Mouse (Mus musculus) embryonic facial prominence, embryonic 15.5 days (tissue): ENCODE measurements around the gene Ros1. TPM values are rescaled to one million over a fixed set of nuclear protein-coding genes. Genes with fewer than 3 reads are reported as not detected.

Experiments used
- ATAC-seq: fragments of 200-750 bp; cut with Nextera tagmentation; 2 replicates; pipeline ENCODE4 v1.8.0; 2017; ENCODE audit warnings: low read depth, moderate TSS enrichment; ENCODE audit not compliant: insufficient number of reproducible peaks, low FRiP score, low TSS enrichment
- H3K27ac ChIP-seq: fragments of 300-500 bp; sonication (generic); replicated peaks from 2 replicates; pipeline ENCODE4 v1.5.1; 2015; ENCODE audit warnings: mild to moderate bottlenecking, inconsistent platforms
- H3K27me3 ChIP-seq: fragments of 300-500 bp; sonication (generic); 2 replicates; pipeline ENCODE4 v1.6.1; 2015; ENCODE audit warnings: inconsistent platforms
- H3K36me3 ChIP-seq: fragments of 300-500 bp; sonication (generic); 2 replicates; pipeline ENCODE4 v1.6.1; 2015; ENCODE audit warnings: mild to moderate bottlenecking, inconsistent platforms
- H3K4me1 ChIP-seq: fragments of 300-500 bp; sonication (generic); 2 replicates; pipeline ENCODE4 v1.6.1; 2015; ENCODE audit warnings: inconsistent platforms
- H3K4me2 ChIP-seq: fragments of 300-500 bp; sonication (generic); replicated peaks from 2 replicates; pipeline ENCODE4 v1.6.1; 2015; ENCODE audit warnings: mild to moderate bottlenecking, inconsistent platforms
- H3K4me3 ChIP-seq: fragments of 300-500 bp; sonication (generic); replicated peaks from 2 replicates; pipeline ENCODE4 v1.5.1; 2015; ENCODE audit warnings: mild to moderate bottlenecking, inconsistent platforms
- H3K9ac ChIP-seq: fragments of 300-500 bp; sonication (generic); 2 replicates; pipeline ENCODE4 v1.6.1; 2015; ENCODE audit warnings: inconsistent platforms
- H3K9me3 ChIP-seq: fragments of 300-500 bp; sonication (generic); replicated peaks from 2 replicates; pipeline ENCODE4 v1.6.1; 2016; ENCODE audit warnings: inconsistent platforms
- WGBS: fragments of 180-500 bp; shearing (Covaris S2); methylation state at CpG from one replicate; pipeline ENCODE4 v1.1.7; 2015; 5-methylcytosine and 5-hydroxymethylcytosine counted together
- polyA plus RNA-seq: library from polyadenylated mRNA; unstranded; fragments of >200 nt; fragmentation: Nextera tagmentation; extraction: Ambion mirVana; gene quantifications from 2 replicates; pipeline ENCODE4 v1.2.1, GENCODE M21; 2015

Gene Ros1
- polyA plus RNA-seq, 1 experiment from 2014 or later, result not detected

GRCm38 (mm10) chr10:52216797-52217563, 21.9 kb upstream of the Ros1 start:
- H3K9ac ChIP-seq, result no peak overlapping the region
- no peaks in the 10 kb centered on the region for H3K36me3 ChIP-seq
- no peak overlapping the region for H3K4me3 ChIP-seq
- no peak overlapping the region for H3K4me2 ChIP-seq
- H3K27me3 ChIP-seq, result no peaks in the 10 kb centered on the region
- no peak overlapping the region for H3K27ac ChIP-seq
- WGBS, result 22% methylated on average over 7 of the region's 7 CpGs
- H3K9me3 ChIP-seq, result no peaks in the 10 kb centered on the region
- no peak for ATAC-seq
- H3K4me1 ChIP-seq, result no peaks in the 10 kb centered on the region

GRCm38 (mm10) chr10:52215267-52215818, 20.3 kb upstream of the Ros1 start:
- no peak overlapping the region for H3K27ac ChIP-seq

GRCm38 (mm10) chr10:52204006-52204405, 9.0 kb upstream of the Ros1 start:
- Histone ChIP-seq H3K4me2 (no peak overlapping the region), H3K4me3 (no peak overlapping the region), H3K9ac (no peak overlapping the region), H3K27ac (no peak overlapping the region), H3K36me3 (no peaks in the 10 kb centered on the region), H3K27me3 (no peaks in the 10 kb centered on the region), H3K4me1 (no peaks in the 10 kb centered on the region), H3K9me3 (no peaks in the 10 kb centered on the region)
- 75% methylated on average over 2 of the region's 2 CpGs for WGBS
- ATAC-seq, result no peak

More at GRCm38 (mm10) chr10:52215267-52215818, 20.3 kb upstream of the Ros1 start:
- Histone ChIP-seq H3K4me2 (no peak overlapping the region), H3K36me3 (no peaks in the 10 kb centered on the region), H3K9me3 (no peaks in the 10 kb centered on the region), H3K9ac (no peak overlapping the region), H3K27me3 (no peaks in the 10 kb centered on the region), H3K4me3 (no peak overlapping the region), H3K4me1 (no peaks in the 10 kb centered on the region)
- no peak for ATAC-seq
- 43% methylated on average over 2 of the region's 2 CpGs for WGBS

- Histone ChIP-seq H3K9me3 (no peaks in the 10 kb centered on the region), H3K4me1 (no peaks in the 10 kb centered on the region), H3K27ac (no peak overlapping the region), H3K4me3 (no peak overlapping the region), H3K27me3 (no peaks in the 10 kb centered on the region), H3K36me3 (no peaks in the 10 kb centered on the region), H3K4me2 (no peak overlapping the region), H3K9ac (no peak overlapping the region)
- ATAC-seq, result no peak
- WGBS, result 67% methylated on average over 4 of the region's 4 CpGs
These were observed 9.1 kb downstream of the Ros1 start for GRCm38 (mm10) chr10:52185900-52186299.

- Histone ChIP-seq H3K27ac (no peak overlapping the region), H3K4me3 (no peak overlapping the region), H3K36me3 (no peaks in the 10 kb centered on the region), H3K9me3 (no peaks in the 10 kb centered on the region), H3K4me2 (no peak overlapping the region), H3K9ac (no peak overlapping the region), H3K27me3 (no peaks in the 10 kb centered on the region), H3K4me1 (no peaks in the 10 kb centered on the region)
- WGBS, result 71% methylated on average over 3 of the region's 3 CpGs
- no peak for ATAC-seq
These were observed 12.2 kb downstream of the Ros1 start for GRCm38 (mm10) chr10:52182878-52183277.

GRCm38 (mm10) chr10:52174376-52174775, 20.7 kb downstream of the Ros1 start:
- Histone ChIP-seq H3K4me1 (no peaks in the 10 kb centered on the region), H3K9me3 (no peaks in the 10 kb centered on the region), H3K4me2 (no peak overlapping the region), H3K4me3 (no peak overlapping the region), H3K27me3 (no peaks in the 10 kb centered on the region), H3K36me3 (no peaks in the 10 kb centered on the region), H3K9ac (no peak overlapping the region), H3K27ac (no peak overlapping the region)
- 83% methylated on average over 4 of the region's 4 CpGs for WGBS
- no peak for ATAC-seq

GRCm38 (mm10) chr10:52170489-52170888, 24.6 kb downstream of the Ros1 start:
- no peaks in the 10 kb centered on the region for H3K9me3 ChIP-seq
- H3K27me3 ChIP-seq, result no peaks in the 10 kb centered on the region
- no peaks in the 10 kb centered on the region for H3K4me1 ChIP-seq
- no peak overlapping the region for H3K4me2 ChIP-seq
- ATAC-seq, result no peak
- no peaks in the 10 kb centered on the region for H3K36me3 ChIP-seq
- no peak overlapping the region for H3K9ac ChIP-seq
- 93% methylated on average over 1 of the region's 1 CpGs for WGBS
- no peak overlapping the region for H3K4me3 ChIP-seq
- no peak overlapping the region for H3K27ac ChIP-seq

- Histone ChIP-seq H3K36me3 (no peaks in the 10 kb centered on the region), H3K4me1 (no peaks in the 10 kb centered on the region), H3K27ac (no peak overlapping the region), H3K27me3 (no peaks in the 10 kb centered on the region), H3K4me2 (no peak overlapping the region), H3K9me3 (no peaks in the 10 kb centered on the region), H3K9ac (no peak overlapping the region), H3K4me3 (no peak overlapping the region)
- ATAC-seq, result no peak
- WGBS, result 73% methylated on average over 5 of the region's 5 CpGs
These were observed 25.2 kb downstream of the Ros1 start for GRCm38 (mm10) chr10:52169841-52170240.

GRCm38 (mm10) chr10:52165376-52165775, 29.7 kb downstream of the Ros1 start:
- no peaks in the 10 kb centered on the region for H3K4me1 ChIP-seq
- no peaks in the 10 kb centered on the region for H3K9me3 ChIP-seq
- no peaks in the 10 kb centered on the region for H3K36me3 ChIP-seq

GRCm38 (mm10) chr10:52160604-52161003, 34.4 kb downstream of the Ros1 start:
- H3K9me3 ChIP-seq, result no peaks in the 10 kb centered on the region
- H3K36me3 ChIP-seq, result no peaks in the 10 kb centered on the region
- H3K4me2 ChIP-seq, result no peak overlapping the region
- H3K4me3 ChIP-seq, result no peak overlapping the region
- ATAC-seq, result no peak
- 44% methylated on average over 3 of the region's 3 CpGs for WGBS
- no peak overlapping the region for H3K27ac ChIP-seq
- no peaks in the 10 kb centered on the region for H3K27me3 ChIP-seq
- no peaks in the 10 kb centered on the region for H3K4me1 ChIP-seq
- no peak overlapping the region for H3K9ac ChIP-seq

More at GRCm38 (mm10) chr10:52165376-52165775, 29.7 kb downstream of the Ros1 start:
- Histone ChIP-seq H3K4me3 (no peak overlapping the region), H3K27ac (no peak overlapping the region), H3K27me3 (no peaks in the 10 kb centered on the region), H3K9ac (no peak overlapping the region), H3K4me2 (no peak overlapping the region)
- WGBS, result 46% methylated on average over 1 of the region's 1 CpGs
- no peak for ATAC-seq

- 91% methylated on average over 3 of the region's 3 CpGs for WGBS
- no peaks in the 10 kb centered on the region for H3K9me3 ChIP-seq
- H3K27ac ChIP-seq, result no peak overlapping the region
- no peak overlapping the region for H3K9ac ChIP-seq
- no peak overlapping the region for H3K4me3 ChIP-seq
- H3K36me3 ChIP-seq, result no peaks in the 10 kb centered on the region
- H3K27me3 ChIP-seq, result no peaks in the 10 kb centered on the region
- no peak for ATAC-seq
- no peak overlapping the region for H3K4me2 ChIP-seq
- H3K4me1 ChIP-seq, result no peaks in the 10 kb centered on the region
These were observed 35.3 kb downstream of the Ros1 start for GRCm38 (mm10) chr10:52159704-52160103.
